Mouse (Mus musculus): Measurements from ENCODE around the gene Gpr182. TPM values are rescaled to one million over a fixed set of nuclear protein-coding genes. Genes with fewer than 3 reads are reported as not detected.
"Not testable (repeated sequence)": the region's sequence is repeated elsewhere in the genome, so short reads cannot be mapped to it uniquely, and the experiment has no call there.

Gene Gpr182
- polyA plus RNA-seq, 1 experiment from 2014 or later: 17.3 TPM

DNA sequence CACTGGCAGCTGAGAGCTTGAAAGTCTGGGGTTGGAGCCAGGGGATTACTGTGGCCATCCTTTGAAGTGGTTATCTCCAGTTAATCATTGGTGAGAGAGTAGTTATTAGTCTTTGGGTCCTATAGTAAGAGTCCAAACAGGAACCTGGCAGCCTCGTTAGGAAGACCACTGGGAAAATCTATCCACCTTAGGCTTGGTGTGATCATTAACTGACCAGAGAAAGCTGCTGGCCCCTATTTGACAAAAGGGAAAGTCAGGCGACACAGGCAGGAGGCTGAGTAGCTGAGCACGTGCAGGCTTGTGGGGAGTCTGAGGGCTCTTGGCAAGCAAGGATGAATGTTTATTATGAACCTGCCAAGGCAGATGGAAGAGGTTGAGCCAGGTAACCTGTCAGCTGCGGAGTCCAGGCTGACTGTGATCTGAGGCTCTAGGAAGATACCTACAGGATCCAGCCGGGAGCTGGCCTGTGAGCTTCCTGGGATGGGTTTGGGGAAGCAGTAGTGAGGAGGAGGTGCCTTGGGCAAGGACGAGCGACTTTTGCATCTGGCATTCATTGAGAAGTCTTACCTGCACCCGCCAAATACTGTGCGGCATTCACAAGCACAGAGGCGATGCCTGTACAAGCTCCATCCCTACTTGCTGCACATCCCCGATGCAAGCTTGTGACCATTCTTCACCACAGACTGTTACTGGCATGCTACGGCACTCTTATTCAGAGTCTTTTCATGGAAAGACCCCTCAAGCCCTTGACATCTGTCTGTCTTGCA, 12.6 kb upstream of the Gpr182 start:
- no peaks in the 10 kb centered on the region for H3K36me3 ChIP-seq (replicated peaks; ENCODE audit: insufficient read depth, low read length)
- no peak overlapping the region for H3K4me2 ChIP-seq (ENCODE audit: low read depth, low read length)
- H3K9ac ChIP-seq (replicated peaks): no peak overlapping the region
- no peak overlapping the region for H3K4me3 ChIP-seq (ENCODE audit: low read depth, low read length)
- peaks cover 12% of the 10 kb centered on the region for H3K4me1 ChIP-seq (ENCODE audit: insufficient read depth)
- no peaks in the 10 kb centered on the region for H3K9me3 ChIP-seq (ENCODE audit: low read length)
- no peak for TF ChIP-seq CTCF (IDR thresholded peaks at IDR 0.05; ENCODE audit: low read depth)
- TF ChIP-seq EP300 (IDR thresholded peaks at IDR 0.05; ENCODE audit: low read depth): 0 out of 2 replicates have a peak, but pooled peaks have one; percentile 32
- H3K27ac ChIP-seq (ENCODE audit: low read depth): peak overlapping the region; percentile 72
- DNase-seq (peak; percentile 50), ATAC-seq (peak; percentile 84)
- WGBS (ENCODE audit: insufficient replicate concordance): 50% methylated on average over 12 of the region's 12 CpGs
- H3K27me3 ChIP-seq (ENCODE audit: insufficient read depth, low read length): no peaks in the 10 kb centered on the region

DNA sequence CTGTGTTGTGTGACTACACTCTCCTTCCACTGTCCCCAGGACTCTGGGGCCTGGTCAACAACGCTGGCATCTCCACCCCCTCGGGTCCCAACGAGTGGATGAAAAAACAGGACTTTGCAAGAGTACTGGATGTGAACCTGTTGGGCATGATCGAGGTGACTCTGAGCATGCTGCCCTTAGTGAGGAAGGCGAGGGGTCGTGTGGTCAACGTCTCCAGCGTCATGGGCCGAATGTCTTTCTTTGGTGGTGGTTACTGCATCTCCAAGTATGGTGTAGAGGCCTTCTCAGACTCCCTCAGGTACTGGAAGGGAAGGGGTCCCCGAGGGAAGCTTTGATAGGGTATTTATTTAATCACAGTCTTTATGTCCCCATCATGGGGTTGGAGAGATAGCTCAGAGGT, 11.4 kb upstream of the Gpr182 start:
- not testable (repeated sequence) for ATAC-seq; H3K9me3 ChIP-seq (ENCODE audit: low read length); H3K36me3 ChIP-seq (replicated peaks; ENCODE audit: insufficient read depth, low read length); H3K27me3 ChIP-seq (ENCODE audit: insufficient read depth, low read length); H3K27ac ChIP-seq (ENCODE audit: low read depth); H3K9ac ChIP-seq (replicated peaks); H3K4me2 ChIP-seq (ENCODE audit: low read depth, low read length); DNase-seq; H3K4me3 ChIP-seq (ENCODE audit: low read depth, low read length)
- H3K4me1 ChIP-seq (ENCODE audit: insufficient read depth): peaks cover 15% of the 10 kb centered on the region
- WGBS (ENCODE audit: insufficient replicate concordance): 75% methylated on average over 10 of the region's 10 CpGs

DNA sequence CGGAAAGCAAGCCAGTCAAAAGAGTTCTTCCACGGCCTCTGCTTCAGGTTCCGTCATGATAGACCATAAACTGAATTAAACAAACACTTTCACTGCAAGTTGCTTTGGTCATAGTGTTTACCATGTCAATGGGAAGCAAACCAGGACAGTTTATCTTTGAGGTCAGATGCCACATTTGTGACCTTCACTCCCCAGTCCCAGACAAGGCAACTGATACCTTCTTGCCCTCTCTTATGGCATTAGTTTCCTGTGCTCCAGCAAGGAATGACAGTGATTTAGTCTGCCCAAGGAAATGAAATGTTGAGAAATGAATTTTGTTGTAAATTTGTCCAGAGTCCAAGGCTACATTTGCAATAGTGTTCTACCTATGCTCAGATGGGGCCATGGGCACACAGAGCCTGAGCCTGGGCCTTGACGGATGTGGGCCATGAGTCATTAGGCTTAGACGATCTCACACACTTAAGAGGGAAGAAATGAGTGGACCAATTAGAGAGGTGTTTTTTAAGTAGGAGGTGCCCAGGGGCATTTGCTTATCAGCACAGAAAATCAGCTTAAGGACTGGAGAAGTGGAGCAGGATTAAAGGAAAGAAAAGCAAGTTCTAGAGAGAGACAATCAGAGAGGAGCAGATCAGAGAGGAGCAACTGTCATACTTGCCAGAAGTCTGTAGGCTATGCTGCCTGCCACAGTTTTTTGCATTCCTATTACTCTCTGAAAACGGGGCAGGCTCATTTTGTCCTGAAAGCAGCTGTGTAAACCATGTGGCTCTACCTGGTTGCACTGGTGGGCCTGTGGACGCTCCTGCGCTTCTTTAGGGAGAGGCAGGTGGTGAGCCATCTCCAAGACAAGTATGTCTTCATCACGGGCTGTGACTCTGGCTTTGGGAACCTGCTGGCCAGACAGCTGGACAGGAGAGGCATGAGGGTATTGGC, 7.9 kb upstream of the Gpr182 start, which contains the start of the genes Rdh1 and Rdh16f1:
Gene Rdh1, plus strand, starts transcription at position 541 of the 930 bp plus-strand sequence.
Gene Rdh16f1, plus strand, starts transcription at position 607 of the 930 bp plus-strand sequence.
- H3K4me3 ChIP-seq (ENCODE audit: low read depth, low read length): no peak within 1 kb of the TSS
- H3K27ac ChIP-seq (ENCODE audit: low read depth): peak within 1 kb of the TSS; percentile 59
- no peak within 1 kb of the TSS for H3K9ac ChIP-seq (replicated peaks)
- no peaks in the 10 kb centered on the region for H3K36me3 ChIP-seq (replicated peaks; ENCODE audit: insufficient read depth, low read length)
- ATAC-seq (peak; percentile 62), DNase-seq (no peak)
- no peaks in the 10 kb centered on the region for H3K9me3 ChIP-seq (ENCODE audit: low read length)
- H3K4me1 ChIP-seq (ENCODE audit: insufficient read depth): peaks cover 34% of the 10 kb centered on the region
- 53% methylated on average over 9 of the region's 9 CpGs for WGBS (ENCODE audit: insufficient replicate concordance)
- H3K27me3 ChIP-seq (ENCODE audit: insufficient read depth, low read length): no peaks in the 10 kb centered on the region
- no peak within 1 kb of the TSS for H3K4me2 ChIP-seq (ENCODE audit: low read depth, low read length)
- TF ChIP-seq EP300 (IDR thresholded peaks at IDR 0.05; ENCODE audit: low read depth): peak; percentile 71
- TF ChIP-seq CTCF (IDR thresholded peaks at IDR 0.05; ENCODE audit: low read depth): no peak

DNA sequence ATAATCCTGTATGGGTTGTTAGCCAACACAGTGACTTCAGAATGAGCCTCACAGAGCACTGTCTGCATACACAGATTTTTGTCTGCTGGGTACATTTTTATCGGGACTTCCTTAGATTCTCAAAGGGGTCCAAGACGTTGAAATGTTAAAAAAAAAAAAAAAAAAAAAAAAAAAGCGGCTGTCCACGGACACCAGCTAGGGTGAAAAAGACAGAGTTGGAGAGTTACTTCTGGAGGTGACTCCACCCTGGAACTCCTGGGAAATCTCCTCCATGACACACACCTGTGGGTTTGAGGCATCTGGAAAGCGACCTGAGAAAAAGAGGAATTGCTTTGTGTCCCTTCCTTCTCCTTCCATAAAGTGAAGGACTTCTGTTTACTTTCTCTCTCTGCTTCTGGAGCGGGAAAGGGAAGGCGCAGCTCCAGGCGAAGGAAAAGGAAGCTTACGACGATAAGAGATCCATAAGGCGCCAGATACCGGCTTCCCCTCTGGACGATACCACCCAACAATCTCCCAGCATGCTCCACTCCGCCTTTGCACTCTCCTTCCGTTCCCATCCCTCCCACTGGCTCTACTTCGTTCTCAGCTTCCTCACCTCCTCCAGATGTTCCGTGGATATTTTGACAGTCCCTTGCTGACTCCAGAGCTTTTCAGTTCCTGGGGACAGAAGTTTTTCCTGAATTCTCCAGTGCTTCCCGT, 4.4 kb upstream of the Gpr182 start:
- DNase-seq (no peak), ATAC-seq (peak; percentile 22; the same call in 1 of the 2 replicates)
- peak overlapping the region; percentile 56 for H3K4me2 ChIP-seq (ENCODE audit: low read depth, low read length)
- no peaks in the 10 kb centered on the region for H3K36me3 ChIP-seq (replicated peaks; ENCODE audit: insufficient read depth, low read length)
- H3K9ac ChIP-seq (replicated peaks): peak overlapping the region; percentile 39; the same call in 1 of the 2 replicates
- H3K27me3 ChIP-seq (ENCODE audit: insufficient read depth, low read length): no peaks in the 10 kb centered on the region
- no peaks in the 10 kb centered on the region for H3K9me3 ChIP-seq (ENCODE audit: low read length)
- peaks cover 33% of the 10 kb centered on the region for H3K4me1 ChIP-seq (ENCODE audit: insufficient read depth)
- 30% methylated on average over 18 of the region's 18 CpGs for WGBS (ENCODE audit: insufficient replicate concordance)
- peak; percentile 61 for TF ChIP-seq EP300 (IDR thresholded peaks at IDR 0.05; ENCODE audit: low read depth)
- no peak for TF ChIP-seq CTCF (IDR thresholded peaks at IDR 0.05; ENCODE audit: low read depth)
- H3K4me3 ChIP-seq (ENCODE audit: low read depth, low read length): peak overlapping the region; percentile 11; the same call in 1 of the 2 replicates
- peak overlapping the region; percentile 68 for H3K27ac ChIP-seq (ENCODE audit: low read depth)

DNA sequence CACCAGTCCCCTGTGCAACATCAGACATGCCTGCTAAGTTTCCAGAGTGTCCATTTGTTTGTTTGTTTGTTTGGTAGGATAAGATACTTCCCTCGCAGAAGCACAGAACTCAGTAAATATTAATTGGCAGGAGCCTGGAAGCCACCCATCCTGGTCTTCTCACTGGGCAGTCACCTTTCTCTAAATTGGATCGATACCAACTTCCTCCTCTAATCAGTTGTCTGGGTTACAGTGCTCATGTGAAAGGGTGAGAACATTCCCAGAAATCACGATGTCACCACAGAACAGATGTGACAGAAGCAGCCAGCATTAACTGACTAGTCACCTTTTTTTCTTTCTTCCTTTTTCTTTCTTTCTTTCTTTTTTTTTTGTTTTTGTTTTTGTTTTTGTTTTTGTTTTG, 3.7 kb upstream of the Gpr182 start:
- peak; percentile 14; the same call in 1 of the 2 replicates for ATAC-seq
- TF ChIP-seq EP300 (IDR thresholded peaks at IDR 0.05; ENCODE audit: low read depth) (no peak), CTCF (IDR thresholded peaks at IDR 0.05; ENCODE audit: low read depth) (no peak)
- Histone ChIP-seq H3K9me3 (ENCODE audit: low read length) (no peaks in the 10 kb centered on the region), H3K27ac (ENCODE audit: low read depth) (peak overlapping the region; percentile 68), H3K36me3 (replicated peaks; ENCODE audit: insufficient read depth, low read length) (no peaks in the 10 kb centered on the region), H3K27me3 (ENCODE audit: insufficient read depth, low read length) (no peaks in the 10 kb centered on the region), H3K4me2 (ENCODE audit: low read depth, low read length) (no peak overlapping the region), H3K4me1 (ENCODE audit: insufficient read depth) (peaks cover 32% of the 10 kb centered on the region), H3K4me3 (ENCODE audit: low read depth, low read length) (no peak overlapping the region), H3K9ac (replicated peaks) (no peak overlapping the region)
- DNase-seq: no peak
- WGBS (ENCODE audit: insufficient replicate concordance): 34% methylated on average over 3 of the region's 3 CpGs
